8 mouse cellular contexts compared by ENCODE assay signal in genomic region chr6:47835984-47836521, GRCm38 (mm10). TPM values are rescaled to one million over a fixed set of nuclear protein-coding genes. Genes with fewer than 3 reads are reported as not detected.
DNase-seq lines count a peak whose midpoint lies in the region; ATAC-seq and TF ChIP-seq lines count a peak whose summit lies in the region.

No protein-coding gene starts in this region.

- H3K27ac ChIP-seq in MEL (ENCODE audit: control insufficient read depth, low read depth, low read length): peak overlapping the region; percentile 54
- peak overlapping the region; percentile 96 for H3K27ac ChIP-seq in forebrain, embryonic 15.5 days (replicated peaks)
- peak overlapping the region; percentile 96 for H3K27ac ChIP-seq in hindbrain, embryonic 12.5 days

- peaks cover 17% of the 10 kb centered on the region for H3K79me2 ChIP-seq in MEL (ENCODE audit: control insufficient read depth, insufficient read depth, low read length, poor library complexity)

- H3K4me2 ChIP-seq in forebrain, embryonic 15.5 days (replicated peaks): peak overlapping the region; percentile 68
- peak overlapping the region; percentile 61 for H3K4me2 ChIP-seq in hindbrain, embryonic 12.5 days (replicated peaks)

- peak overlapping the region; percentile 82 for H3K9ac ChIP-seq in MEL (ENCODE audit: control insufficient read depth, low read depth, low read length, poor library complexity, severe bottlenecking)
- H3K9ac ChIP-seq in forebrain, embryonic 15.5 days (replicated peaks): peak overlapping the region; percentile 94
- H3K9ac ChIP-seq in hindbrain, embryonic 12.5 days: peak overlapping the region; percentile 91

- H3K36me3 ChIP-seq in MEL (ENCODE audit: control insufficient read depth in 1 of 2, insufficient read depth in 2 of 2, low read length in 2 of 2): peaks cover 2 to 26% of the 10 kb centered on the region in 2 experiments; a peak in 3 of 4 replicates
- H3K36me3 ChIP-seq in forebrain, embryonic 15.5 days: no peaks in the 10 kb centered on the region
- no peaks in the 10 kb centered on the region; the same call in 1 of the 2 replicates for H3K36me3 ChIP-seq in hindbrain, embryonic 12.5 days

- peak; percentile 72 for DNase-seq in MEL (ENCODE audit: low read depth, low spot score)
- DNase-seq in cerebellum, adult 18-20 months: peak; percentile 66 to 76
- peak; percentile 52 to 66 for DNase-seq in layer of hippocampus, postnatal 10 days (ENCODE audit: low spot score in 2 of 2)
- peak; percentile 44 for DNase-seq in lung, postnatal 14 days
- peak; percentile 25 for DNase-seq in ovary, postnatal 14 days (ENCODE audit: low spot score)
- peak; percentile 56 for DNase-seq in thymus, postnatal 0 days (ENCODE audit: low spot score)

- ATAC-seq in forebrain, embryonic 15.5 days (replicated peaks): peak; percentile 82
- ATAC-seq in hindbrain, embryonic 12.5 days (ENCODE audit: low FRiP score): peak; percentile 91

- H3K4me1 ChIP-seq in MEL (ENCODE audit: control insufficient read depth in 1 of 2, insufficient read depth in 2 of 2, low read length in 2 of 2): peaks cover 12 to 13% of the 10 kb centered on the region in 2 experiments
- H3K4me1 ChIP-seq in forebrain, embryonic 15.5 days: peaks cover 15% of the 10 kb centered on the region
- H3K4me1 ChIP-seq in hindbrain, embryonic 12.5 days: peaks cover 5% of the 10 kb centered on the region; the same call in 1 of the 2 replicates

- no peak for TF ChIP-seq CTCF in MEL (IDR thresholded peaks at IDR 0.05 in 2 of 3, conservative IDR thresholded peaks at IDR 0.05 in 1 of 3; ENCODE audit: control insufficient read depth in 1 of 3, insufficient read depth in 1 of 3, low read depth in 2 of 3, low read length in 3 of 3, poor library complexity in 1 of 3, severe bottlenecking in 1 of 3)

- H3K4me3 ChIP-seq in MEL (ENCODE audit: control insufficient read depth in 1 of 2, insufficient read depth in 1 of 2, low read depth in 2 of 2, low read length in 2 of 2): peak overlapping the region; percentile 72 to 91
- H3K4me3 ChIP-seq in forebrain, embryonic 15.5 days: peak overlapping the region; percentile 98
- peak overlapping the region; percentile 92 for H3K4me3 ChIP-seq in hindbrain, embryonic 12.5 days

- no peak for TF ChIP-seq RAD21 in MEL (IDR thresholded peaks at IDR 0.05; ENCODE audit: low read depth, low read length)

- 0 out of 4 replicates have a peak, but pooled peaks of 1 of the 2 experiments have one; percentile 4 for TF ChIP-seq POLR2A in MEL (IDR thresholded peaks at IDR 0.05; ENCODE audit: control insufficient read depth in 1 of 2, insufficient read depth in 1 of 2, low read depth in 1 of 2, low read length in 2 of 2, poor library complexity in 1 of 2)

- no peak for TF ChIP-seq EP300 in MEL (IDR thresholded peaks at IDR 0.05; ENCODE audit: low read depth in 1 of 2, low read length in 2 of 2)

- whole genome bisulfite sequencing in forebrain, embryonic 15.5 days: under 1% methylated on average over 48 of the region's 49 CpGs
- WGBS in hindbrain, embryonic 12.5 days: under 1% methylated on average over 49 of the region's 49 CpGs

- no peaks in the 10 kb centered on the region for H3K9me3 ChIP-seq in MEL (replicated peaks; ENCODE audit: insufficient read depth, low read length)
- no peaks in the 10 kb centered on the region for H3K9me3 ChIP-seq in forebrain, embryonic 15.5 days
- no peaks in the 10 kb centered on the region for H3K9me3 ChIP-seq in hindbrain, embryonic 12.5 days (replicated peaks)

- H3K27me3 ChIP-seq in MEL (ENCODE audit: control insufficient read depth in 1 of 2, insufficient read depth in 2 of 2, low read length in 2 of 2): no peaks in the 10 kb centered on the region
- H3K27me3 ChIP-seq in forebrain, embryonic 15.5 days: no peaks in the 10 kb centered on the region
- no peaks in the 10 kb centered on the region for H3K27me3 ChIP-seq in hindbrain, embryonic 12.5 days

TF ChIP-seq in MEL, 35 proteins besides CTCF, POLR2A, EP300 and RAD21:
- TF ChIP-seq RCOR1 (IDR thresholded peaks at IDR 0.05; ENCODE audit: low read depth, low read length) (no peak), E2F4 (IDR thresholded peaks at IDR 0.05; ENCODE audit: borderline replicate concordance, low read depth, low read length) (no peak), CHD1 (IDR thresholded peaks at IDR 0.05; ENCODE audit: low read depth, low read length) (0 out of 2 replicates have a peak, but pooled peaks have one; percentile 63), JUND (IDR thresholded peaks at IDR 0.05; ENCODE audit: low read depth, low read length) (no peak), ZNF384 (IDR thresholded peaks at IDR 0.05; ENCODE audit: low read depth, low read length) (no peak), ZKSCAN1 (IDR thresholded peaks at IDR 0.05; ENCODE audit: low read depth, low read length) (no peak), MYB (IDR thresholded peaks at IDR 0.05; ENCODE audit: low read depth, low read length) (no peak), HCFC1 (IDR thresholded peaks at IDR 0.05; ENCODE audit: low read depth, low read length) (0 out of 2 replicates have a peak, but pooled peaks have one; percentile 35), UBTF (IDR thresholded peaks at IDR 0.05; ENCODE audit: borderline replicate concordance, insufficient read depth, low read depth, low read length) (peak; percentile 19; the same call in 1 of the 2 replicates), CHD2 (IDR thresholded peaks at IDR 0.05; ENCODE audit: low read length) (no peak), USF1 (IDR thresholded peaks at IDR 0.05; ENCODE audit: low read depth, low read length) (no peak), MYC (IDR thresholded peaks at IDR 0.05; ENCODE audit: low read depth, low read length) (no peak), GATA1 (IDR thresholded peaks at IDR 0.05; ENCODE audit: low read depth, low read length) (no peak), SIN3A (IDR thresholded peaks at IDR 0.05; ENCODE audit: low read length) (peak; percentile 39)

RNA-seq across cellular contexts. Expression of gene Zfp398, which starts 0.6 kb away (rescaled TPM):
- 4.2 and 4.7 TPM in 2 replicates for total RNA-seq in MEL (2012; rRNA removed)
- 1 to 10 TPM in 1 of 2 experiments, not detected in 1; 9.5 TPM for polyA plus RNA-seq in MEL (2012; ENCODE audit: insufficient read depth in 1 of 2, insufficient read length in 2 of 2, low read depth in 1 of 2, low replicate concordance in 2 of 2, missing spikeins in 1 of 2)
- 16.5 and 17.5 TPM in 2 replicates for polyA plus RNA-seq in forebrain, embryonic 15.5 days (2015; fragmentation: Nextera tagmentation; extraction: Ambion mirVana)
- polyA plus RNA-seq in hindbrain, embryonic 12.5 days (2016; fragmentation: Nextera tagmentation; extraction: Ambion mirVana): 14.0 and 15.1 TPM in 2 replicates
- 10 to 100 TPM; 20.2 to 21.3 TPM for total RNA-seq in layer of hippocampus, postnatal 10 days (2021)
- 8.6 and 11.1 TPM in 2 replicates for polyA plus RNA-seq in thymus, postnatal 0 days (2015; fragmentation: Nextera tagmentation; extraction: Ambion mirVana)

RNA-seq across cellular contexts. Expression of gene Zfp786, which starts 5.4 kb away (rescaled TPM):
- 1.2 and 2.0 TPM in 2 replicates for total RNA-seq in MEL (2012; rRNA removed)
- 1 to 10 TPM in 1 of 2 experiments, not detected in 1; 1.3 TPM for polyA plus RNA-seq in MEL (2012; ENCODE audit: insufficient read depth in 1 of 2, insufficient read length in 2 of 2, low read depth in 1 of 2, low replicate concordance in 2 of 2, missing spikeins in 1 of 2)
- 17.3 and 18.5 TPM in 2 replicates for polyA plus RNA-seq in forebrain, embryonic 15.5 days (2015; fragmentation: Nextera tagmentation; extraction: Ambion mirVana)
- polyA plus RNA-seq in hindbrain, embryonic 12.5 days (2016; fragmentation: Nextera tagmentation; extraction: Ambion mirVana): 12.1 and 12.7 TPM in 2 replicates
- 1 to 10 TPM; 7.0 to 7.2 TPM for total RNA-seq in layer of hippocampus, postnatal 10 days (2021)
- polyA plus RNA-seq in thymus, postnatal 0 days (2015; fragmentation: Nextera tagmentation; extraction: Ambion mirVana): 1.6 and 2.6 TPM in 2 replicates

RNA-seq across cellular contexts. Expression of gene Pdia4, which starts 22.8 kb away (rescaled TPM):
- 95.0 and 112 TPM in 2 replicates for total RNA-seq in MEL (2012; rRNA removed)
- polyA plus RNA-seq in MEL (2012; ENCODE audit: insufficient read depth in 1 of 2, insufficient read length in 2 of 2, low read depth in 1 of 2, low replicate concordance in 2 of 2, missing spikeins in 1 of 2): 10 to 100 TPM in 1 of 2 experiments, not detected in 1; 91.4 TPM
- polyA plus RNA-seq in forebrain, embryonic 15.5 days (2015; fragmentation: Nextera tagmentation; extraction: Ambion mirVana): 145 TPM in 2 replicates
- 236 and 258 TPM in 2 replicates for polyA plus RNA-seq in hindbrain, embryonic 12.5 days (2016; fragmentation: Nextera tagmentation; extraction: Ambion mirVana)
- 10 to 100 TPM; 44.8 to 47.8 TPM for total RNA-seq in layer of hippocampus, postnatal 10 days (2021)
- polyA plus RNA-seq in thymus, postnatal 0 days (2015; fragmentation: Nextera tagmentation; extraction: Ambion mirVana): 92.3 and 121 TPM in 2 replicates

RNA-seq across cellular contexts. Expression of gene Zfp282, which starts 41.0 kb away (rescaled TPM):
- total RNA-seq in MEL (2012; rRNA removed): 8.2 and 8.5 TPM in 2 replicates
- 10 to 100 TPM in 1 of 2 experiments, not detected in 1; 13.8 TPM for polyA plus RNA-seq in MEL (2012; ENCODE audit: insufficient read depth in 1 of 2, insufficient read length in 2 of 2, low read depth in 1 of 2, low replicate concordance in 2 of 2, missing spikeins in 1 of 2)
- polyA plus RNA-seq in forebrain, embryonic 15.5 days (2015; fragmentation: Nextera tagmentation; extraction: Ambion mirVana): 27.7 TPM in 2 replicates
- 27.0 and 28.3 TPM in 2 replicates for polyA plus RNA-seq in hindbrain, embryonic 12.5 days (2016; fragmentation: Nextera tagmentation; extraction: Ambion mirVana)
- total RNA-seq in layer of hippocampus, postnatal 10 days (2021): 10 to 100 TPM; 25.9 to 26.5 TPM
- polyA plus RNA-seq in thymus, postnatal 0 days (2015; fragmentation: Nextera tagmentation; extraction: Ambion mirVana): 9.5 and 10.1 TPM in 2 replicates

Comparison
In these comparisons a context has a peak if more than half of its experiments do, and no peak if none do; other contexts are left out.
1. Peak in every context shown above with its lines: DNase-seq, ATAC-seq, H3K4me3 ChIP-seq and H3K27ac ChIP-seq.